Mouse (Mus musculus) kidney, postnatal 14 days (tissue): ENCODE results near the gene Nudt3.
"Not testable (repeated sequence)": the region's sequence is repeated elsewhere in the genome, so short reads cannot be mapped to it uniquely, and the experiment has no call there.

Source experiments
- DNase-seq: peaks from one replicate; pipeline ENCODE4 v3.0.0; 2022; ENCODE audit warnings: mixed read lengths

Gene Nudt3

GRCm38 (mm10) chr17:27635575-27635903 is 12.2 kb upstream of the Nudt3 start:
- DNase-seq, result not testable (repeated sequence)

- DNase-seq, result peak; percentile 94
These were observed 11.7 kb upstream of the Nudt3 start, which contains the start of gene RPS10-NUDT3 for GRCm38 (mm10) chr17:27634871-27635574. TSS of gene RPS10-NUDT3 (minus strand) at chr17:27635222.

- peak; percentile 89 for DNase-seq
These were observed 6.1 kb upstream of the Nudt3 start for GRCm38 (mm10) chr17:27629249-27630020.

DNA sequence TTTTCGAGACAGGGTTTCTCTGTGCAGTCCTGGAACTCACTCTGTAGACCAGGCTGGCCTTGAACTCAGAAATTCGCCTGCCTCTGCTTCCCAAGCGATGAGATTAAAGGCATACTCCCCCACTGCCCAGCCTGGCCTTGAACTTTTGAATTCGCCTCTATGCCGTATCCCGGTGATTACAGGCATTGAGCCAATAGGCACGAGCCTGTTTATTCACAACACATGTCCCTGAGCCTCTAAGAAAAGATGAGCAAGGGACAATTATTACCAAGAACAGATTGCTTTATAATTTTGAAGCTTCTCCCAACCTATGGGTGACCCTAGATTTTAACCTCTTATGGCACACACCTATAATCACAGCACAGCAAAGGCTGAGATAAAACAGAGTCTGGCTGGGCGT is 5.1 kb upstream of the Nudt3 start:
- no peak for DNase-seq

GRCm38 (mm10) chr17:27627451-27627850 is 4.2 kb upstream of the Nudt3 start:
- peak; percentile 69 for DNase-seq

GRCm38 (mm10) chr17:27626681-27627080 is 3.4 kb upstream of the Nudt3 start:
- no peak for DNase-seq

- DNase-seq, result no peak
These were observed 2.4 kb upstream of the Nudt3 start for GRCm38 (mm10) chr17:27625455-27626251.

DNA sequence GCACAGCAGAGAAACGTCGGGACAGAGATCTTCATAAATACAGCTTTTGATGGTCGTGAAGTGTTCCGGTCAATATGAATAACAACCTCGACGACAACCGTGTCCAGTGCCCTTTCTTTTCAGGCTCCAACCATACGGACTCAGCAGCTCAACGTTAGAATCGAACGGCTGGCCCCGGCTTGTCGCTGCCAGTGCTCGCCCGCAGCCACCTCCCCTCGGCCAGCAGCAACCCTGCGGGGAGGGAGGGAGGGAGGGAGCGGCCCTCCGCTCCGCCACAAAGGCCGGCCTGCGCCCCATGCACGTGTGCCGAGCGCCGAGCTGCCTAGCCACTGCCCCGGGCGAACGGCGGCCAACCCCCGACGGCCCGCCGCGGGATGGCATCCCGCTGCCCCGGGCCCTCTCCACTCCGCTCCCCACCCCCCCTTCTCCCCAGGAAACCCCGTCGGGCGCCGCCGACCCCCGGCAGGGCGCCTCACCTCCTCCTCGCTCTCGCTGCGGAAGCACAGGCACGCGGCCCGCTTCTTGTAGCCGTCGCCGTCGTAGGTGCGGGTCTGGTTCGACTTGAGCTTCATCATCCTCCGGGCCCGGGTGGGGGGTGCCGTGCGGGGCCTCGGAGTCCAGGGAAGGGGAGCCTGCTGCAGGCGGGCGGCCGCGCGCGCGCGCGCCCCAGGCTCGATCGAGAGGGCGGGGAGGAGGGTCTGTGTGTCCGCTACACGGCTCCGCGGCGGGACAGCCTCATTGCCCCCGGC is 510 bp downstream of the Nudt3 start:
- DNase-seq, result peak; percentile 54

GRCm38 (mm10) chr17:27621705-27622531 is 1.4 kb downstream of the Nudt3 start:
- DNase-seq, result no peak

GRCm38 (mm10) chr17:27621161-27621560 is 2.1 kb downstream of the Nudt3 start:
- DNase-seq, result no peak

DNA sequence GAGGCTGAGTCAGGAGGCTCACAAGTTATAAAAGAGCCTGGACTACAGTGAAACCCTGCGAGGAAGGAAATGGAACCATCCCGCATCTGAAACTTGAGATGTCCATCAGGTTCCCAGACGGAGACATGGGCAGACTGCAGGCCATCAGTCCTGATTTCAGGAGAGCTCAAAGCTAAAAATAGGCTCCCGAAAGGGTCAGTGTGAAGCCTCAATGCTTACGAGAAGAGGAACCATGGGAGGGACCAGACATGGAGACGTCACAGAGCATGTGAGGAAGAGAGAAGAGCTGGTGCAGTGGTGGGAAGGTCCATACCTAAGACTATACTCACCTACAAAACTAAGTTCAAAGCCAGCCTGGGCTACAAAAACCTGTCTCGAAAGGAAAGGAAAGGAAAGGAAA is 7.9 kb downstream of the Nudt3 start:
- no peak for DNase-seq

GRCm38 (mm10) chr17:27613016-27613415 is 10.3 kb downstream of the Nudt3 start:
- DNase-seq, result no peak

- no peak for DNase-seq
These were observed 11.3 kb downstream of the Nudt3 start for GRCm38 (mm10) chr17:27611994-27612393.

GRCm38 (mm10) chr17:27611519-27611884 is 11.8 kb downstream of the Nudt3 start:
- DNase-seq, result no peak

- DNase-seq, result no peak
These were observed 12.4 kb downstream of the Nudt3 start for GRCm38 (mm10) chr17:27610679-27611518.

DNA sequence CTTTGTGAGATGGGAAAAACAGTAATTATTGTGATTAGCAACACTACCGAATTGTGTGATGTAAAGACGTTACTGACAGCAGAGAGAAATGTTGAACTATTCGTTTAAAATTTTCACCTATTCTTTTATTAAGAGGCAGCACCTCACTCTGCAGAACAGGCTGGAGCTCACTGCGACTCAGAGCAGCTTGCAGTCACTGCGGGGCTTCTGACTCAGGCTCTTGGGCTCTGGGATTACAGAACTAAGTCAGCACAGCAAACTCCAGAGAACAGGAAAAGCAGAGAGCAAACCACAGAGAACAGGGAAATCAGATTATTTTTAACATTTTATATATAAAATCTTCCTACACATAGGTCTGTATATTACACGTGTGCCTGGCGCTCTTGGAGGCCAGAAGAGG is 13.7 kb downstream of the Nudt3 start:
- no peak for DNase-seq

GRCm38 (mm10) chr17:27603522-27604234 is 19.6 kb downstream of the Nudt3 start:
- DNase-seq, result no peak

GRCm38 (mm10) chr17:27603036-27603435 is 20.3 kb downstream of the Nudt3 start:
- DNase-seq, result no peak

DNA sequence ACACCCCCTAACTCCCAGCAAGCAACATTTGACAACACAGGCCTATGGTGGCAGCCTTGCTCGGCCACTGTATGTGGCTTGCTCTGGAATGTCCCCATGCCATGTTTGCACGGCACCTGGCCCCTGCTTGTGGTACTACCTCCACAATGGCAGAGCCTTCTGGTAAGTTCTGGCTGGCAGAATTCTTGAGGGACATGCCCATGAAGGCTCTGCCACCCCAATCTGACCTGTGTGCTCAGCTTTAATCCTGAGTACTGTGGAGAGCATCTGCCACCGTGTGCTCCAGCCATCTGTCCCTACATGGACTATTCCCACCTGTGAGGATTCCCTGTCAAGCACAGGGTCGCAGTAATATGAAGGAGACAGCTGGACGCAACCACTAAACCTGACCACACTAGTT is 22.4 kb downstream of the Nudt3 start:
- no peak for DNase-seq

GRCm38 (mm10) chr17:27600286-27600685 is 23.0 kb downstream of the Nudt3 start:
- no peak for DNase-seq
